Comparison of ENCODE assay signal across 8 mouse cellular contexts in genomic region chr2:168589368-168590167, GRCm38 (mm10). TPM values are rescaled to one million over a fixed set of nuclear protein-coding genes. Genes with fewer than 3 reads are reported as not detected.
A peak's percentile ranks its signal among the peaks of the same experiment; 100 is the strongest.
DNase-seq lines count a peak whose midpoint lies in the region; ATAC-seq and TF ChIP-seq lines count a peak whose summit lies in the region.

No protein-coding gene starts in this region.

- H3K27ac ChIP-seq in forebrain, embryonic 10.5 days: peak overlapping the region; percentile 58; the same call in 1 of the 2 replicates
- no peak overlapping the region for H3K27ac ChIP-seq in intestine, postnatal 0 days (ENCODE audit: low read depth, low read length)
- H3K27ac ChIP-seq in neural tube, embryonic 12.5 days: no peak overlapping the region

- peak overlapping the region; percentile 87 for H3K4me2 ChIP-seq in intestine, postnatal 0 days (replicated peaks; ENCODE audit: low read depth)
- peak overlapping the region; percentile 66 for H3K4me2 ChIP-seq in neural tube, embryonic 12.5 days (replicated peaks)

- H3K9me3 ChIP-seq in forebrain, embryonic 10.5 days: no peaks in the 10 kb centered on the region
- no peaks in the 10 kb centered on the region for H3K9me3 ChIP-seq in intestine, postnatal 0 days (ENCODE audit: control insufficient read depth)
- no peaks in the 10 kb centered on the region for H3K9me3 ChIP-seq in neural tube, embryonic 12.5 days

- DNase-seq in spleen, postnatal 36 days (ENCODE audit: low spot score in 2 of 2): peak; percentile 34
- no peak for DNase-seq in spleen, adult 12 weeks (ENCODE audit: low spot score)
- no peak for DNase-seq in forebrain, embryonic 10.5 days (ENCODE audit: extremely low spot score, low spot score)
- no peak for DNase-seq in layer of hippocampus, adult 18-20 months (ENCODE audit: low spot score in 2 of 2)
- no peak for DNase-seq in layer of hippocampus, adult 9-10 months (ENCODE audit: low spot score)
- DNase-seq in cerebellum, adult 9-11 months: no peak

- peak; percentile 46 for ATAC-seq in intestine, postnatal 0 days
- peak; percentile 21; the same call in 1 of the 2 replicates for ATAC-seq in neural tube, embryonic 12.5 days (ENCODE audit: low FRiP score, low read depth)

- H3K9ac ChIP-seq in intestine, postnatal 0 days (ENCODE audit: low read depth, low read length): peak overlapping the region; percentile 45
- peak overlapping the region; percentile 44; the same call in 1 of the 2 replicates for H3K9ac ChIP-seq in neural tube, embryonic 12.5 days

- peaks cover 60% of the 10 kb centered on the region for H3K27me3 ChIP-seq in forebrain, embryonic 10.5 days (ENCODE audit: poor library complexity, severe bottlenecking)
- 0 out of 2 replicates have a peak, but pooled peaks cover 3% of the 10 kb centered on the region for H3K27me3 ChIP-seq in intestine, postnatal 0 days (replicated peaks; ENCODE audit: control insufficient read depth, insufficient read depth, low read length)
- peaks cover 34% of the 10 kb centered on the region for H3K27me3 ChIP-seq in neural tube, embryonic 12.5 days (replicated peaks)

- no peak for TF ChIP-seq CTCF in intestine, postnatal 0 days (IDR thresholded peaks at IDR 0.05; ENCODE audit: low read depth)

- no peaks in the 10 kb centered on the region for H3K36me3 ChIP-seq in forebrain, embryonic 10.5 days (replicated peaks)
- no peaks in the 10 kb centered on the region for H3K36me3 ChIP-seq in intestine, postnatal 0 days (ENCODE audit: control insufficient read depth, insufficient read depth)
- no peaks in the 10 kb centered on the region for H3K36me3 ChIP-seq in neural tube, embryonic 12.5 days

- peaks cover 25% of the 10 kb centered on the region for H3K4me1 ChIP-seq in forebrain, embryonic 10.5 days
- no peaks in the 10 kb centered on the region; the same call in 1 of the 2 replicates for H3K4me1 ChIP-seq in intestine, postnatal 0 days (replicated peaks; ENCODE audit: control insufficient read depth, insufficient read depth, low read length)
- H3K4me1 ChIP-seq in neural tube, embryonic 12.5 days: peaks cover 12% of the 10 kb centered on the region

- peak overlapping the region; percentile 63 for H3K4me3 ChIP-seq in forebrain, embryonic 10.5 days
- peak overlapping the region; percentile 54 for H3K4me3 ChIP-seq in intestine, postnatal 0 days (ENCODE audit: low read depth, low read length)
- peak overlapping the region; percentile 27 for H3K4me3 ChIP-seq in neural tube, embryonic 12.5 days

- 5% methylated on average over 21 of the region's 21 CpGs for WGBS in forebrain, embryonic 10.5 days
- WGBS in intestine, postnatal 0 days: 14% methylated on average over 21 of the region's 21 CpGs
- 6% methylated on average over 21 of the region's 21 CpGs for WGBS in neural tube, embryonic 12.5 days

RNA-seq across cellular contexts. Expression of gene Nfatc2, which starts 11.9 kb away (rescaled TPM):
- 0.36 and 0.53 TPM in 2 replicates for polyA plus RNA-seq in forebrain, embryonic 10.5 days (2016; fragmentation: Nextera tagmentation; extraction: Ambion mirVana)
- polyA plus RNA-seq in intestine, postnatal 0 days (2015; fragmentation: Nextera tagmentation; extraction: Ambion mirVana): 1.5 and 1.9 TPM in 2 replicates
- polyA plus RNA-seq in neural tube, embryonic 12.5 days (2016; fragmentation: Nextera tagmentation; extraction: Ambion mirVana): 1.5 and 1.7 TPM in 2 replicates
- total RNA-seq in layer of hippocampus, adult 18-20 months (2021): 10 to 100 TPM; 18.3 to 18.6 TPM

Comparison
In these comparisons a context has a peak if more than half of its experiments do, and no peak if none do; other contexts are left out.
1. DNase-seq: peak in spleen, postnatal 36 days (2 of 2); none in spleen, adult 12 weeks (single experiment), forebrain, embryonic 10.5 days (single experiment), layer of hippocampus, adult 18-20 months (0 of 2), layer of hippocampus, adult 9-10 months (single experiment) and cerebellum, adult 9-11 months (single experiment).
2. Peak in every context shown above with its lines, with median percentiles within 50 percentile points of each other: H3K4me3 ChIP-seq.